Mouse (Mus musculus): ENCODE measurements around the gene Babam1. TPM values are rescaled to one million over a fixed set of nuclear protein-coding genes. Genes with fewer than 3 reads are reported as not detected.
A peak's percentile ranks its signal among the peaks of the same experiment; 100 is the strongest.

Gene Babam1
- polyA plus RNA-seq, 1 experiment from 2014 or later, result 40.7 TPM

DNA sequence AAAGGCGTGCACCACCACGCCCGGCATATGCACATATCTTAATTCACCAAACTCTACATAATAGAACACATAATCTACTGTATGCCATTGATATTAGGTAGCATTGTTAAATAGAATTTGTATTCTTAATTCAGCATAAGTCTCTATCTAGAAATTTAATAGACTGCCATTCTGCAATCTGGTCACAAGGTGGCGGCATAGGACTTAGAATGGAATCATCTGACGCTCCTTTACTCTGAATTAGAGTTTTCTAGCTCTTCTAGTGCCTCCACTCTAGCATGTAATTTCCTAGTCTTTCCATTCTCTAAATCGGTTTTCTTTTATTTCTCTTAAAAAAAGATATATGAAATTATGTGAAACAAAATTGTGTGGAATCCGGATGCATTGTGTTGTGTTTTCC lies 44.7 kb downstream of the Babam1 start:
- TF ChIP-seq EP300 (IDR thresholded peaks at IDR 0.05; ENCODE audit: low read depth) (no peak), CTCF (IDR thresholded peaks at IDR 0.05; ENCODE audit: low read depth) (peak; percentile 89)
- no peaks in the 10 kb centered on the region for H3K36me3 ChIP-seq (replicated peaks; ENCODE audit: insufficient read depth, low read length)
- no peak overlapping the region for H3K4me2 ChIP-seq (ENCODE audit: low read depth, low read length)
- DNase-seq, result peak; percentile 55
- no peaks in the 10 kb centered on the region for H3K9me3 ChIP-seq (ENCODE audit: low read length)
- H3K4me3 ChIP-seq (ENCODE audit: low read depth, low read length), result no peak overlapping the region
- H3K4me1 ChIP-seq (ENCODE audit: insufficient read depth), result no peaks in the 10 kb centered on the region
- ATAC-seq, result no peak
- H3K9ac ChIP-seq (replicated peaks), result no peak overlapping the region
- 0 out of 2 replicates have a peak, but pooled peaks cover 4% of the 10 kb centered on the region for H3K27me3 ChIP-seq (ENCODE audit: insufficient read depth, low read length)
- H3K27ac ChIP-seq (ENCODE audit: low read depth), result no peak overlapping the region
- under 1% methylated on average over 7 of the region's 7 CpGs for WGBS (ENCODE audit: insufficient replicate concordance)

- H3K4me2 ChIP-seq (ENCODE audit: low read depth, low read length), result no peak overlapping the region
- 66% methylated on average over 7 of the region's 7 CpGs for WGBS (ENCODE audit: insufficient replicate concordance)
- no peak for DNase-seq
- 0 out of 2 replicates have a peak, but pooled peaks cover 4% of the 10 kb centered on the region for H3K27me3 ChIP-seq (ENCODE audit: insufficient read depth, low read length)
- H3K4me1 ChIP-seq (ENCODE audit: insufficient read depth), result no peaks in the 10 kb centered on the region
- ATAC-seq, result no peak
- H3K27ac ChIP-seq (ENCODE audit: low read depth), result no peak overlapping the region
- no peak overlapping the region for H3K9ac ChIP-seq (replicated peaks)
- no peaks in the 10 kb centered on the region for H3K9me3 ChIP-seq (ENCODE audit: low read length)
- no peak overlapping the region for H3K4me3 ChIP-seq (ENCODE audit: low read depth, low read length)
- TF ChIP-seq EP300 (IDR thresholded peaks at IDR 0.05; ENCODE audit: low read depth) (no peak), CTCF (IDR thresholded peaks at IDR 0.05; ENCODE audit: low read depth) (no peak)
- H3K36me3 ChIP-seq (replicated peaks; ENCODE audit: insufficient read depth, low read length), result no peaks in the 10 kb centered on the region
Measured at GRCm38 (mm10) chr8:71445096-71445495, 48.4 kb downstream of the Babam1 start.

DNA sequence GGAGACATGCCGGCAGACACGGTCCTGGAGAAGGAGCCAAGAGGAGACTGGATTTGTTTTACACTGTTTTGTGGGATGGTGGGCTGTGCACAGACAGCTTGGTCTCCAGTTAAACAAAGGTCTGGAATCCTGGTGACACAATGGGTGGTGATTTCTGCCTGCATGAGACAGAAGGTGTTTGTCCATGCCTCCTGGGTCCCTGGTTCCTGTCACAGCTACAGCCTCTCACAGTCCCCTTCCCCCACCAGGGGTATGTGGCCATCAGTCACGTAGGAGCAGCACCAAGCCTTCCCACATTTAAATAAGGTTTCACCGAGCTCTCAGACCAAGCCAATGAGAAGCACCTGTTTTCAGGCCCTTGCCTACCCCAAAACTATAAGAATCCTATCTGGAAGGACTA lies 54.7 kb downstream of the Babam1 start:
- Histone ChIP-seq H3K4me2 (ENCODE audit: low read depth, low read length) (no peak overlapping the region), H3K4me1 (ENCODE audit: insufficient read depth) (no peaks in the 10 kb centered on the region), H3K36me3 (replicated peaks; ENCODE audit: insufficient read depth, low read length) (no peaks in the 10 kb centered on the region), H3K27ac (ENCODE audit: low read depth) (no peak overlapping the region), H3K9me3 (ENCODE audit: low read length) (no peaks in the 10 kb centered on the region), H3K27me3 (ENCODE audit: insufficient read depth, low read length) (0 out of 2 replicates have a peak, but pooled peaks cover 2% of the 10 kb centered on the region), H3K9ac (replicated peaks) (no peak overlapping the region), H3K4me3 (ENCODE audit: low read depth, low read length) (no peak overlapping the region)
- DNase-seq (no peak), ATAC-seq (no peak)
- 65% methylated on average over 4 of the region's 4 CpGs for WGBS (ENCODE audit: insufficient replicate concordance)
- TF ChIP-seq EP300 (IDR thresholded peaks at IDR 0.05; ENCODE audit: low read depth) (no peak), CTCF (IDR thresholded peaks at IDR 0.05; ENCODE audit: low read depth) (no peak)

- no peak for DNase-seq
- Histone ChIP-seq H3K27me3 (ENCODE audit: insufficient read depth, low read length) (0 out of 2 replicates have a peak, but pooled peaks cover 2% of the 10 kb centered on the region), H3K4me3 (ENCODE audit: low read depth, low read length) (no peak overlapping the region), H3K36me3 (replicated peaks; ENCODE audit: insufficient read depth, low read length) (no peaks in the 10 kb centered on the region), H3K9me3 (ENCODE audit: low read length) (no peaks in the 10 kb centered on the region), H3K9ac (replicated peaks) (no peak overlapping the region), H3K4me1 (ENCODE audit: insufficient read depth) (no peaks in the 10 kb centered on the region), H3K27ac (ENCODE audit: low read depth) (no peak overlapping the region), H3K4me2 (ENCODE audit: low read depth, low read length) (no peak overlapping the region)
- ATAC-seq, result no peak
- no peak for TF ChIP-seq CTCF (IDR thresholded peaks at IDR 0.05; ENCODE audit: low read depth)
- TF ChIP-seq EP300 (IDR thresholded peaks at IDR 0.05; ENCODE audit: low read depth), result no peak
- 52% methylated on average over 11 of the region's 11 CpGs for WGBS (ENCODE audit: insufficient replicate concordance)
Measured at GRCm38 (mm10) chr8:71451777-71452176, 55.1 kb downstream of the Babam1 start.

DNA sequence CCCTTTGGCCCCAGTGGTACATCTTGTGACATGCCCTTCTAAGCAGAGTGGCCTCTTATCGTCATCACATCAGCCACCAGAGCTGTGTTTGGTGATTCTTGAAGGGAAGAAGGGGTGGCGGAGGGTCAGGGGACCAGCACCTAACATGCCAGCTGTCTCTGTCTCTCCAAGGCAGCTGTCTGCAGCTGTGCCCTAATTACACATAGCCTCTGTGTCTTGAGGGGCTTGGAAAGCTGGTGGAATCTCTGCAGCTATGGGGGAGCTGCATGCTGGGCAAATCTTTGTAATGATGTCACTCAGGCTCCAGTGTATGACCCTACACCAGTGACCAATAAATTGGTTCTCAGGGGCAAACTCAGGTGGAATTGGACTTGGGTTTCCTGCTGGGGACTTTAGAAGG lies 56.0 kb downstream of the Babam1 start:
- ATAC-seq (no peak), DNase-seq (no peak)
- H3K36me3 ChIP-seq (replicated peaks; ENCODE audit: insufficient read depth, low read length), result no peaks in the 10 kb centered on the region
- 0 out of 2 replicates have a peak, but pooled peaks cover 2% of the 10 kb centered on the region for H3K27me3 ChIP-seq (ENCODE audit: insufficient read depth, low read length)
- H3K4me2 ChIP-seq (ENCODE audit: low read depth, low read length), result no peak overlapping the region
- H3K27ac ChIP-seq (ENCODE audit: low read depth), result no peak overlapping the region
- no peak overlapping the region for H3K9ac ChIP-seq (replicated peaks)
- 65% methylated on average over 2 of the region's 2 CpGs for WGBS (ENCODE audit: insufficient replicate concordance)
- H3K4me1 ChIP-seq (ENCODE audit: insufficient read depth), result no peaks in the 10 kb centered on the region
- H3K4me3 ChIP-seq (ENCODE audit: low read depth, low read length), result no peak overlapping the region
- TF ChIP-seq EP300 (IDR thresholded peaks at IDR 0.05; ENCODE audit: low read depth) (no peak), CTCF (IDR thresholded peaks at IDR 0.05; ENCODE audit: low read depth) (no peak)
- H3K9me3 ChIP-seq (ENCODE audit: low read length), result no peaks in the 10 kb centered on the region

Other genes with a start within 250 kb of the Babam1 start
- 3.8 and 5.1 TPM in 2 replicates for gene Myo9b, start 124.1 kb upstream of the Babam1 start, polyA plus RNA-seq (2015; fragmentation: Nextera tagmentation; extraction: Ambion mirVana)
- gene Haus8, start 123.9 kb upstream of the Babam1 start, polyA plus RNA-seq (2015; fragmentation: Nextera tagmentation; extraction: Ambion mirVana), result 16.5 and 18.6 TPM in 2 replicates
- 62.8 and 64.6 TPM in 2 replicates for gene Use1, start 30.0 kb upstream of the Babam1 start, polyA plus RNA-seq (2015; fragmentation: Nextera tagmentation; extraction: Ambion mirVana)
- 5.3 and 5.9 TPM in 2 replicates for gene Ocel1, start 25.6 kb upstream of the Babam1 start, polyA plus RNA-seq (2015; fragmentation: Nextera tagmentation; extraction: Ambion mirVana)
- gene Nr2f6, start 14.9 kb upstream of the Babam1 start, polyA plus RNA-seq (2015; fragmentation: Nextera tagmentation; extraction: Ambion mirVana), result 38.0 and 46.6 TPM in 2 replicates
- gene Ushbp1, start 1.1 kb upstream of the Babam1 start, polyA plus RNA-seq (2015; fragmentation: Nextera tagmentation; extraction: Ambion mirVana), result 4.6 and 5.6 TPM in 2 replicates
- gene Ankle1, start 9.1 kb downstream of the Babam1 start, polyA plus RNA-seq (2015; fragmentation: Nextera tagmentation; extraction: Ambion mirVana), result 11.4 and 11.9 TPM in 2 replicates
- 4.5 and 5.0 TPM in 2 replicates for gene Abhd8, start 66.8 kb downstream of the Babam1 start, polyA plus RNA-seq (2015; fragmentation: Nextera tagmentation; extraction: Ambion mirVana)
- gene Mrpl34, start 68.1 kb downstream of the Babam1 start, polyA plus RNA-seq (2015; fragmentation: Nextera tagmentation; extraction: Ambion mirVana), result 119 and 120 TPM in 2 replicates
- gene Dda1, start 72.3 kb downstream of the Babam1 start, polyA plus RNA-seq (2015; fragmentation: Nextera tagmentation; extraction: Ambion mirVana), result 30.3 and 31.0 TPM in 2 replicates
- gene Ano8, start 89.1 kb downstream of the Babam1 start, polyA plus RNA-seq (2015; fragmentation: Nextera tagmentation; extraction: Ambion mirVana), result 0.14 and 0.27 TPM in 2 replicates
- gene Gtpbp3, start 91.2 kb downstream of the Babam1 start, polyA plus RNA-seq (2015; fragmentation: Nextera tagmentation; extraction: Ambion mirVana), result 4.5 and 4.9 TPM in 2 replicates
- 29.1 and 31.1 TPM in 2 replicates for gene Plvap, start 114.9 kb downstream of the Babam1 start, polyA plus RNA-seq (2015; fragmentation: Nextera tagmentation; extraction: Ambion mirVana)
- 0.20 TPM in 1 of 2 replicates, not detected in the other for gene Ccdc194, start 128.8 kb downstream of the Babam1 start, polyA plus RNA-seq (2015; fragmentation: Nextera tagmentation; extraction: Ambion mirVana)
- gene Bst2, start 140.6 kb downstream of the Babam1 start, polyA plus RNA-seq (2015; fragmentation: Nextera tagmentation; extraction: Ambion mirVana), result 57.0 and 62.1 TPM in 2 replicates
- 61.7 and 62.5 TPM in 2 replicates for gene Mvb12a, start 146.1 kb downstream of the Babam1 start, polyA plus RNA-seq (2015; fragmentation: Nextera tagmentation; extraction: Ambion mirVana)
- 0.62 and 0.66 TPM in 2 replicates for gene Tmem221, start 162.0 kb downstream of the Babam1 start, polyA plus RNA-seq (2015; fragmentation: Nextera tagmentation; extraction: Ambion mirVana)
- gene Nxnl1, start 169.7 kb downstream of the Babam1 start, polyA plus RNA-seq (2015; fragmentation: Nextera tagmentation; extraction: Ambion mirVana), result 0.08 TPM in 1 of 2 replicates, not detected in the other
- 6.0 and 6.8 TPM in 2 replicates for gene Slc27a1, start 172.0 kb downstream of the Babam1 start, polyA plus RNA-seq (2015; fragmentation: Nextera tagmentation; extraction: Ambion mirVana)
- 153 and 158 TPM in 2 replicates for gene Pgls, start 195.3 kb downstream of the Babam1 start, polyA plus RNA-seq (2015; fragmentation: Nextera tagmentation; extraction: Ambion mirVana)
- 9.2 and 11.2 TPM in 2 replicates for gene Fam129c, start 200.8 kb downstream of the Babam1 start, polyA plus RNA-seq (2015; fragmentation: Nextera tagmentation; extraction: Ambion mirVana)
- 25.0 and 25.7 TPM in 2 replicates for gene Colgalt1, start 214.1 kb downstream of the Babam1 start, polyA plus RNA-seq (2015; fragmentation: Nextera tagmentation; extraction: Ambion mirVana)